Mouse (Mus musculus): ENCODE results near the gene Fbxl15. TPM values are rescaled to one million over a fixed set of nuclear protein-coding genes. Genes with fewer than 3 reads are reported as not detected.

Fbxl15 gene
- polyA plus RNA-seq (2014; fragmentation: Nextera tagmentation; extraction: Ambion mirVana): 17.5 and 17.7 TPM in 2 replicates

DNA sequence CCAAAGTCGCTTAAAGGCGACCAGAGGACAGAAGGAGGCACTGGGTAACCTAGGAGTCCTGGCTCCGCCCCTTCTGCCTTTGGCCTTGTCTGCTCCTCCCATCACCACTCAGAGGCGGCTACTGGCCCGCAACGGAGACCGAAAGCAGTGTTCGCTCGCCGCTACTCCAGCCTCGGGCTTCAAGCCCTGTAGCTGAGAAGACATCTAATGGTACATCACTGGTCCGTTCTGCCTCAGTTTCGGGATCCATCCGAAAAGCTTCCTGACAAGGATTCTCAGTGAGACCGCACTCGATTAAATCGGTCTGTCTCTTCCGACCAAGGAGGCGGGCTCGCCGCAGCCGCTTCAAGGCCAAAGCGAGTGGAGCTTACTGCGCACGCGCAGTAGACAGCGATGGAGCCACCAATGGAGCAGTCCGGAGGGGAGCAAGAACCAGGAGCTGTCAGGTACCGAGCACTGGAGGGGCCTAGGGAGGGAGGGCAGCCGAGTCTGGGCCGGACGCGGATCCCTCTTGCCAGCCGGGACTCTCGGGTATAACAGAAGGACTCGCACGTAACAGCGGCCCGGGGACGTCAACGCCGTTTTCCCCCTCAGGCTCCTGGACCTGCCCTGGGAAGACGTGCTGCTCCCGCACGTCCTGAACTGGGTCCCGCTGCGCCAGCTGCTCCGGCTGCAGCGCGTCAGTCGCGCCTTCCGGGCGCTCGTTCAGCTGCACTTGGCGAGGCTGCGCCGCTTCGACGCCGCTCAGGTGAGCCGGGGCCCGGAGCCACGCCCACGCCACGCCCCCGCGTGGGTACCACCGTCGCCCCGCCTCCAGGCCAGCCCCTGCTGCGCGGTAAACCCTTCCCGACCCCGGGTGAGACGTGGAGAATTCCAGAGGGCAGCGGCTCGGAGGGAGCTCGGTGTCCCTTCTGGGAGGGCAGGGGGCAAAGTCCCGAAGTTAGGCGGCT, at the start of gene Fbxl15:
Gene Fbxl15 (plus strand): TSS at position 104 of the 950 bp plus-strand sequence.
- H3K9me3 ChIP-seq (ENCODE audit: control insufficient read depth, low read length): no peaks in the 10 kb centered on the region
- under 1% methylated on average over 81 of the region's 81 CpGs for WGBS
- DNase-seq (ENCODE audit: low spot score) (peak; percentile 95), ATAC-seq (replicated peaks; ENCODE audit: low FRiP score, low TSS enrichment, low read depth) (peak; percentile 88)
- peaks cover 35% of the 10 kb centered on the region for H3K27me3 ChIP-seq (replicated peaks; ENCODE audit: control insufficient read depth, insufficient read depth, low read length)
- peak within 1 kb of the TSS; percentile 48 for H3K9ac ChIP-seq (ENCODE audit: low read length)
- peak within 1 kb of the TSS; percentile 72 for H3K4me3 ChIP-seq (ENCODE audit: low read depth, low read length)
- peak within 1 kb of the TSS; percentile 82 for H3K27ac ChIP-seq (ENCODE audit: low read depth)
- peaks cover 22% of the 10 kb centered on the region for H3K4me1 ChIP-seq (replicated peaks; ENCODE audit: control insufficient read depth, insufficient read depth, low read length)
- peak within 1 kb of the TSS; percentile 96 for H3K4me2 ChIP-seq (ENCODE audit: low read length)
- peaks cover 20% of the 10 kb centered on the region for H3K36me3 ChIP-seq (ENCODE audit: control insufficient read depth, insufficient read depth, low read length)

DNA sequence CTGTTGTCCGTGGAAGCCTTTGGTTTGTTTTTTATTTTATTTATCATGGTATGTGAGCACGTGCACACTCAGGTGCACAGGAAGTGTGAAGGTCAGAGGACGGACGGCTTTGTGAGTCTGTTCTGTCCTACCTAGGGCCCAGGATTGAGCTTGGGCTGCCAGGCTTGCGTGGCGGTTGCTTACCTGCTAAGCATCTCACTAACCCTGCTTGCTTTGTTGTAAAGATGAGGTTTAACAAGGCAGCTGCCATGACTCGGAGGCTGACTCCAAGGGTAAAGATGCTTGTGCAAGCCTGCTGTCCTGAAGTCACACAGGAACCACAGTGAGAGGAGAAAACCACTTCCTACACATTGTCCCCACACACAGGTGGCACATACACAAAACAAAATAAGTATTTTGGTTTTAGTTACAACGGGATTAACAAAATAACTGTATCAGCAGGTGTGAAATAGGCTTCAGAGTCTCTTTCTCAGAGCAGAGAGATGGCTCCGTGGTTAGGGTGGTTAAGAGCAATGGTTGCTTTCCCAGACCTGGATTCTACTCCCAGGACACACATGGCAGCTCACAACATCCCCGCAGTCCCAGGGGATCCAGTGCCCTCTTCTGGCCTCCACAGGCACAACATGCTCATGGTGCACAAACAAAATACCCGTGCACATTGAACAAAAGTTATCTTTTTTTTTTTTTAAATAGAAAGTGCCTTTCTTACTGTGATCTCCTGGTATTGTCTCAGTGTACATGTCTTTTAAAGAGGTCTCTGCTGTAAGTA, 45.7 kb upstream of the Fbxl15 start:
- Histone ChIP-seq H3K4me2 (ENCODE audit: low read length) (no peak overlapping the region), H3K9ac (ENCODE audit: low read length) (no peak overlapping the region), H3K9me3 (ENCODE audit: control insufficient read depth, low read length) (no peaks in the 10 kb centered on the region), H3K27me3 (replicated peaks; ENCODE audit: control insufficient read depth, insufficient read depth, low read length) (no peaks in the 10 kb centered on the region), H3K27ac (ENCODE audit: low read depth) (no peak overlapping the region), H3K4me1 (replicated peaks; ENCODE audit: control insufficient read depth, insufficient read depth, low read length) (no peaks in the 10 kb centered on the region), H3K4me3 (ENCODE audit: low read depth, low read length) (no peak overlapping the region), H3K36me3 (ENCODE audit: control insufficient read depth, insufficient read depth, low read length) (peaks cover 85% of the 10 kb centered on the region)
- DNase-seq (ENCODE audit: low spot score) (no peak), ATAC-seq (replicated peaks; ENCODE audit: low FRiP score, low TSS enrichment, low read depth) (no peak)
- WGBS: 92% methylated on average over 11 of the region's 11 CpGs

DNA sequence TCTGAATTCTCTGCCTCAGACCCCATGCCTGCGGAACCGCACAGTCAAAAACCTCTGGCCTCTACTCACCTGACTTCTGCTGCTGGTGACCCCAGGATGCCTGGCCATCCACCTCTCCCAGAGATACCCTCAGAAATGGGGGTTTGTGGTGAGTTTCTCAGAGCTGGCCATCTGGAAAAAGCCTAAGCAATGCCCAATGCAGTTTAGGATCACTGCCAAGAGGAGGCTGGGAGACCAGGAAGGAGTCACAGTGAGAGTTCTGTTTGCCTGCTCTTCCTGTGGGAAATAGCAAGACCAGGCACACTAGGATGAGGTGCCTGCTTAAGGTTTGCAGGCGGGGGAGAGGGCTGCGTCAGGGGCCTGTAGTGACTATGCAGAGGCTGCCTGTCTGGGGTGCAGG, 43.3 kb upstream of the Fbxl15 start:
- Histone ChIP-seq H3K27me3 (replicated peaks; ENCODE audit: control insufficient read depth, insufficient read depth, low read length) (no peaks in the 10 kb centered on the region), H3K9ac (ENCODE audit: low read length) (no peak overlapping the region), H3K4me2 (ENCODE audit: low read length) (no peak overlapping the region), H3K4me1 (replicated peaks; ENCODE audit: control insufficient read depth, insufficient read depth, low read length) (no peaks in the 10 kb centered on the region), H3K4me3 (ENCODE audit: low read depth, low read length) (no peak overlapping the region), H3K9me3 (ENCODE audit: control insufficient read depth, low read length) (no peaks in the 10 kb centered on the region), H3K27ac (ENCODE audit: low read depth) (no peak overlapping the region), H3K36me3 (ENCODE audit: control insufficient read depth, insufficient read depth, low read length) (peaks cover 71% of the 10 kb centered on the region)
- ATAC-seq (replicated peaks; ENCODE audit: low FRiP score, low TSS enrichment, low read depth) (no peak), DNase-seq (ENCODE audit: low spot score) (no peak)
- 87% methylated on average over 4 of the region's 4 CpGs for WGBS

DNA sequence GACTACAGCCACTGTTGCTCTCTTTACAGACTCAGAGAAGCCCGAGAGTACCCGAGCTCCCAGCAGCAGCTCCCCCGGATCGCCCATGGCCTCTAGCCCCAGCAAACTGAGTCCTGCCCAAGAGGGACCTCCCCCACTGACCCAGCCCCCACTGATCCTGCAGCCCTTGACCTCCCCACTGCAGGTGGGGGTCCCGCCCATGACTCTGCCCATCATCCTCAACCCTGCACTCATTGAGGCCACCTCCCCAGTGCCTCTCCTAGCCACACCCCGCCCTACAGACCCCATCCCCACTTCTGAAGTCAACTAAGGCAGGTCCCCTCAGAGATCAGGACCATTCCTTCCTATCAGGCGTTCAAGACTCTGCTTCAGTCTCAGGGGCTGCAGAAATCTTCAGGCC, 42.4 kb upstream of the Fbxl15 start:
- no peaks in the 10 kb centered on the region for H3K27me3 ChIP-seq (replicated peaks; ENCODE audit: control insufficient read depth, insufficient read depth, low read length)
- no peaks in the 10 kb centered on the region for H3K9me3 ChIP-seq (ENCODE audit: control insufficient read depth, low read length)
- H3K4me2 ChIP-seq (ENCODE audit: low read length): no peak overlapping the region
- H3K36me3 ChIP-seq (ENCODE audit: control insufficient read depth, insufficient read depth, low read length): peaks cover 62% of the 10 kb centered on the region
- no peak for DNase-seq (ENCODE audit: low spot score)
- ATAC-seq (replicated peaks; ENCODE audit: low FRiP score, low TSS enrichment, low read depth): no peak
- no peak overlapping the region for H3K9ac ChIP-seq (ENCODE audit: low read length)
- no peak overlapping the region for H3K4me3 ChIP-seq (ENCODE audit: low read depth, low read length)
- H3K4me1 ChIP-seq (replicated peaks; ENCODE audit: control insufficient read depth, insufficient read depth, low read length): no peaks in the 10 kb centered on the region
- WGBS: 86% methylated on average over 7 of the region's 7 CpGs
- H3K27ac ChIP-seq (ENCODE audit: low read depth): no peak overlapping the region

DNA sequence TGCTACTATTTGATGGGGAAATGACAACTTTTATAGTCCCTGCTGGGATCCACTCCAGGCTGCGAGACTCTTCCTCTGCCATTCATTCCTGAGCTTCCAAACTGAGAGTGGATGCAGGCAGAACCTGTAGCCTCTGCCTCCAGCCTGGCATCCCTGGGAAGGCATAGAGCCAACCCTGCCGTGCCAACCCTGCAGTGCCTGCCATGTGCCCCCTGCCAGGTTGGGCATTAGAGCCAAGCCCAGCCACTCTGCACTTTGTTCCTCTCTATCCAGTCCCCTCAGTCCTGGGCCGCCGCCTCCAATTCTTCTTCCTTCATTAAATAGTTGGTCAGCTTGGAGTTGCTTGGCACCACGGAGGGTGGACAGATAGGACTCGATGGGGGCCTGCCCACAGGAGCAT, 41.9 kb upstream of the Fbxl15 start:
- Histone ChIP-seq H3K27ac (ENCODE audit: low read depth) (no peak overlapping the region), H3K36me3 (ENCODE audit: control insufficient read depth, insufficient read depth, low read length) (peaks cover 57% of the 10 kb centered on the region), H3K9me3 (ENCODE audit: control insufficient read depth, low read length) (no peaks in the 10 kb centered on the region), H3K4me2 (ENCODE audit: low read length) (no peak overlapping the region), H3K9ac (ENCODE audit: low read length) (no peak overlapping the region), H3K4me3 (ENCODE audit: low read depth, low read length) (no peak overlapping the region), H3K27me3 (replicated peaks; ENCODE audit: control insufficient read depth, insufficient read depth, low read length) (no peaks in the 10 kb centered on the region), H3K4me1 (replicated peaks; ENCODE audit: control insufficient read depth, insufficient read depth, low read length) (no peaks in the 10 kb centered on the region)
- DNase-seq (ENCODE audit: low spot score) (no peak), ATAC-seq (replicated peaks; ENCODE audit: low FRiP score, low TSS enrichment, low read depth) (no peak)
- WGBS: 93% methylated on average over 6 of the region's 6 CpGs

DNA sequence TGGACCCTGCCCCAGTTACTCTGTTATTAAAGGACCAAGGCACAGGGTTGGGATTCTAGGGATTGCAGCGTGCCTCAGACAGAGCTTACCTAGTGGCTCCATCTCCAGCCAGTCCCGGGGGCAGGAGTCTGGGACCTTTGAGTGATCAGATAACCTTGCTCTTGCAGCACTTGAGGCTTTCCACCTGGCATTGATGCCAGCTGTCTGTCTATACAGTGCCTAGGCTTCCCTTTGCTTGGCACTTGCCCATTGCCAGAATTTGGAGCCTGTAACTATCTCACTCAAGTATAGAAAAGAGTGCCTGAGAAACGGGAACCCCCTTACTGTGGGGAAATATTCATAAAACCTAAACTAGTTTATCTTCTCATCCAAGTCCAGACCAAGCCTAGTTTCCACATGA, 41.1 kb upstream of the Fbxl15 start:
- Histone ChIP-seq H3K9ac (ENCODE audit: low read length) (no peak overlapping the region), H3K27me3 (replicated peaks; ENCODE audit: control insufficient read depth, insufficient read depth, low read length) (no peaks in the 10 kb centered on the region), H3K36me3 (ENCODE audit: control insufficient read depth, insufficient read depth, low read length) (peaks cover 49% of the 10 kb centered on the region), H3K4me1 (replicated peaks; ENCODE audit: control insufficient read depth, insufficient read depth, low read length) (no peaks in the 10 kb centered on the region), H3K9me3 (ENCODE audit: control insufficient read depth, low read length) (no peaks in the 10 kb centered on the region), H3K4me3 (ENCODE audit: low read depth, low read length) (no peak overlapping the region), H3K4me2 (ENCODE audit: low read length) (no peak overlapping the region), H3K27ac (ENCODE audit: low read depth) (no peak overlapping the region)
- 89% methylated on average over 3 of the region's 3 CpGs for WGBS
- ATAC-seq (replicated peaks; ENCODE audit: low FRiP score, low TSS enrichment, low read depth) (no peak), DNase-seq (ENCODE audit: low spot score) (no peak)

DNA sequence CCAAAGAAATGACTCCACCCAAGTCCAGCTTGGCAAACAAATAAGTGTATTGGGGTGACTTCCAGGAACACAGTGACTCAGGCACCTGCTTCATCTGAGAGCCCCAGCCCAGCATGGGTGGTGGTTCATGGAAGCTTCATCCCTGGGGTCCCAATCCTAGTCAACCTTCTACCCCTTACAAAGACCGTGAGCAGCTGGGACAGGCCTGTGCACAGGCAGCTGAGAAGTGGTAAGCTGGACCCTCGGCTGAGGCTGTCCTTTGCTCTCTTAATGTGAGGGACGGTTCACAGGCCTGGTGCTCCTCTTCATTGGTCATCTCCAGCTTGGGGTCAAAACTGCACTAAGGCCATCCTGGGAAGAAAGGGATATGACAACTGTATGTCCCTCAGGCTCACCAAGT, 40.4 kb upstream of the Fbxl15 start:
- WGBS: 91% methylated on average over 3 of the region's 3 CpGs
- ATAC-seq (replicated peaks; ENCODE audit: low FRiP score, low TSS enrichment, low read depth): no peak

DNA sequence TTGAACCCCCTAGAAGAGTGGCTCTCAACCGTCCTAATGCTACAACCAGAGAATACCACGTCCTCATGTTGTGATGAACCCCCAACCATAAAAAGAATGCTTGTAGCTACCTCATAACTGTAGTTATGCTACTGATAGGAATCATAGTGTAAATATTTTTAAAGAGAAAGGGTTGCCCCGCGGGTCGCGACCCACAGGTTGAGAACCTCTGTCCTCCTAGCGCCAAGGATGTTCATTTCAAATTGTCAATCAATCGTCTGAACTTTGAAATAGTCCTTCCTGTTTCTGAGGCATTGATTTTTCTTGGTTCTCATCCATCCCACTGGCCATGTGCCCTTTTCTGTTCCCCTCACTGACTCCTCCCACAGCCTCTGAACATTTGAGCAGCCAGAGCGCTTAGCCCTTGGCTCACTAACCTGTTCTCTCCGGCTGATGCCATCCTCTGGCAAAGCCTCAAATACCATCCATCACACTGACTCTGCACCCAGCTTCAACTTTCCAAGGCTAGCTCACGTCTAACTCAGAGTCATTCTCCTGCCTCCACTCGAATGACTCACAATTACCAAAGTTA, 37.4 kb upstream of the Fbxl15 start:
- ATAC-seq (replicated peaks; ENCODE audit: low FRiP score, low TSS enrichment, low read depth) (no peak), DNase-seq (ENCODE audit: low spot score) (no peak)
- no peaks in the 10 kb centered on the region for H3K4me1 ChIP-seq (replicated peaks; ENCODE audit: control insufficient read depth, insufficient read depth, low read length)
- H3K27me3 ChIP-seq (replicated peaks; ENCODE audit: control insufficient read depth, insufficient read depth, low read length): no peaks in the 10 kb centered on the region
- 60% methylated on average over 12 of the region's 12 CpGs for WGBS
- no peak overlapping the region for H3K27ac ChIP-seq (ENCODE audit: low read depth)
- peaks cover 13% of the 10 kb centered on the region for H3K36me3 ChIP-seq (ENCODE audit: control insufficient read depth, insufficient read depth, low read length)
- H3K4me2 ChIP-seq (ENCODE audit: low read length): no peak overlapping the region
- no peaks in the 10 kb centered on the region for H3K9me3 ChIP-seq (ENCODE audit: control insufficient read depth, low read length)
- H3K9ac ChIP-seq (ENCODE audit: low read length): no peak overlapping the region
- H3K4me3 ChIP-seq (ENCODE audit: low read depth, low read length): no peak overlapping the region

More for the DNA sequence above, 40.4 kb upstream of the Fbxl15 start:
- Histone ChIP-seq H3K4me3 (ENCODE audit: low read depth, low read length) (no peak overlapping the region), H3K4me2 (ENCODE audit: low read length) (no peak overlapping the region), H3K36me3 (ENCODE audit: control insufficient read depth, insufficient read depth, low read length) (peaks cover 42% of the 10 kb centered on the region), H3K9ac (ENCODE audit: low read length) (no peak overlapping the region), H3K27me3 (replicated peaks; ENCODE audit: control insufficient read depth, insufficient read depth, low read length) (no peaks in the 10 kb centered on the region), H3K9me3 (ENCODE audit: control insufficient read depth, low read length) (no peaks in the 10 kb centered on the region), H3K27ac (ENCODE audit: low read depth) (no peak overlapping the region), H3K4me1 (replicated peaks; ENCODE audit: control insufficient read depth, insufficient read depth, low read length) (no peaks in the 10 kb centered on the region)
- no peak for DNase-seq (ENCODE audit: low spot score)

Measured in intestine, embryonic 14.5 days (tissue).